Mouse (Mus musculus) skeletal muscle tissue, adult 2 months (tissue): ENCODE data around the gene Fkbp15.
"Not testable (repeated sequence)": the region's sequence is repeated elsewhere in the genome, so short reads cannot be mapped to it uniquely, and the experiment has no call there.

Source experiments
- DNase-seq: peaks from one replicate; pipeline ENCODE4 v3.0.0-alpha.2; 2012; ENCODE audit warnings: low read depth, low spot score

The Fkbp15 gene

GRCm38 (mm10) chr4:62282969-62283368 lies 77.4 kb downstream of the Fkbp15 start:
- DNase-seq = no peak

GRCm38 (mm10) chr4:62281319-62281718 lies 79.0 kb downstream of the Fkbp15 start:
- DNase-seq = no peak

- no peak for DNase-seq
Measured at GRCm38 (mm10) chr4:62278081-62278480, 82.3 kb downstream of the Fkbp15 start.

GRCm38 (mm10) chr4:62277222-62277621 lies 83.1 kb downstream of the Fkbp15 start:
- no peak for DNase-seq

GRCm38 (mm10) chr4:62276642-62277041 lies 83.7 kb downstream of the Fkbp15 start:
- no peak for DNase-seq

- peak; percentile 53 for DNase-seq
Measured at GRCm38 (mm10) chr4:62274841-62275536, 85.4 kb downstream of the Fkbp15 start.

- DNase-seq = no peak
Measured at GRCm38 (mm10) chr4:62273916-62274315, 86.4 kb downstream of the Fkbp15 start.

GRCm38 (mm10) chr4:62272696-62273095 lies 87.7 kb downstream of the Fkbp15 start:
- DNase-seq = no peak

- no peak for DNase-seq
Measured at GRCm38 (mm10) chr4:62267101-62267500, 93.2 kb downstream of the Fkbp15 start.

- not testable (repeated sequence) for DNase-seq
Measured at GRCm38 (mm10) chr4:62266016-62266415, 94.3 kb downstream of the Fkbp15 start.

- DNase-seq = peak; percentile 24
Measured at GRCm38 (mm10) chr4:62265154-62265836, 95.1 kb downstream of the Fkbp15 start.

- DNase-seq = no peak
Measured at GRCm38 (mm10) chr4:62263133-62263844, 97.1 kb downstream of the Fkbp15 start.

- DNase-seq = no peak
Measured at GRCm38 (mm10) chr4:62262276-62262675, 98.1 kb downstream of the Fkbp15 start, which contains the start of gene Slc31a2. Gene Slc31a2 (plus strand): TSS chr4:62262562.

- DNase-seq = no peak
Measured at GRCm38 (mm10) chr4:62256931-62257330, 103.4 kb downstream of the Fkbp15 start.

GRCm38 (mm10) chr4:62254551-62254950 lies 105.8 kb downstream of the Fkbp15 start:
- DNase-seq = no peak

- no peak for DNase-seq
Measured at GRCm38 (mm10) chr4:62251776-62252175, 108.6 kb downstream of the Fkbp15 start.

- DNase-seq = no peak
Measured at GRCm38 (mm10) chr4:62250896-62251544, 109.3 kb downstream of the Fkbp15 start.
